Mouse (Mus musculus) midbrain, embryonic 11.5 days (tissue): ENCODE measurements around the gene Rras2. TPM values are rescaled to one million over a fixed set of nuclear protein-coding genes. Genes with fewer than 3 reads are reported as not detected.
A peak's percentile ranks its signal among the peaks of the same experiment; 100 is the strongest.

Experiments
- ATAC-seq: fragments of 200-750 bp; cut with Nextera tagmentation; 2 replicates; pipeline ENCODE4 v1.8.0; 2017; ENCODE audit warnings: moderate TSS enrichment, moderate library complexity; ENCODE audit not compliant: low FRiP score
- DNase-seq: peaks from one replicate; pipeline ENCODE4 v3.0.0; 2015; ENCODE audit warnings: low spot score; ENCODE audit errors: missing footprints
- H3K27ac ChIP-seq: fragments of 300-500 bp; sonication (generic); 2 replicates; pipeline ENCODE4 v1.5.1; 2014; ENCODE audit warnings: low read depth, low read length
- H3K27me3 ChIP-seq: fragments of 300-500 bp; sonication (generic); 2 replicates; pipeline ENCODE4 v1.6.1; 2014; ENCODE audit warnings: mild to moderate bottlenecking, low read length, moderate library complexity, mixed read lengths; ENCODE audit not compliant: control insufficient read depth, insufficient read depth
- H3K36me3 ChIP-seq: fragments of 300-500 bp; sonication (generic); 2 replicates; pipeline ENCODE4 v1.6.1; 2014; ENCODE audit warnings: mild to moderate bottlenecking, low read length, moderate library complexity, mixed read lengths; ENCODE audit not compliant: control insufficient read depth, insufficient read depth
- H3K4me1 ChIP-seq: fragments of 300-500 bp; sonication (generic); 2 replicates; pipeline ENCODE4 v1.6.1; 2014; ENCODE audit warnings: low read length; ENCODE audit not compliant: control insufficient read depth, insufficient read depth
- H3K4me2 ChIP-seq: fragments of 300-500 bp; sonication (generic); 2 replicates; pipeline ENCODE4 v1.6.1; 2014; ENCODE audit warnings: mild to moderate bottlenecking, moderate library complexity
- H3K4me3 ChIP-seq: fragments of 300-500 bp; sonication (generic); 2 replicates; pipeline ENCODE4 v1.5.1; 2014; ENCODE audit warnings: low read depth, low read length
- H3K9ac ChIP-seq: fragments of 300-500 bp; sonication (generic); 2 replicates; pipeline ENCODE4 v1.6.1; 2014; ENCODE audit warnings: low read length
- H3K9me3 ChIP-seq: fragments of 300-500 bp; sonication (generic); 2 replicates; pipeline ENCODE4 v1.6.1; 2016; ENCODE audit warnings: low read length; ENCODE audit not compliant: control insufficient read depth
- whole genome bisulfite sequencing: fragments of 180-500 bp; shearing (Covaris S2); extraction: QIAGEN DNeasy Blood & Tissue Kit; methylation state at CpG from one replicate; pipeline ENCODE4 v1.1.7; 2014; 5-methylcytosine and 5-hydroxymethylcytosine counted together
- polyA plus RNA-seq: library from polyadenylated mRNA; unstranded; fragments of >200 nt; fragmentation: Nextera tagmentation; extraction: Ambion mirVana; gene quantifications from 2 replicates; pipeline ENCODE4 v1.2.1, GENCODE M21; 2014

Gene Rras2
- 26.7 and 30.7 TPM in 2 replicates for polyA plus RNA-seq

GRCm38 (mm10) chr7:114117444-114117905 lies at the start of gene Rras2:
Rras2 (minus strand) TSS chr7:114117781.
- no peaks in the 10 kb centered on the region for H3K9me3 ChIP-seq
- ATAC-seq: peak; percentile 99
- peaks cover 7% of the 10 kb centered on the region for H3K4me1 ChIP-seq
- peak within 1 kb of the TSS; percentile 79 for H3K4me2 ChIP-seq
- H3K27ac ChIP-seq: peak within 1 kb of the TSS; percentile 91
- peak; percentile 98 for DNase-seq
- no peaks in the 10 kb centered on the region for H3K36me3 ChIP-seq
- H3K27me3 ChIP-seq: peaks cover 2% of the 10 kb centered on the region; the same call in 1 of the 2 replicates
- H3K4me3 ChIP-seq: peak within 1 kb of the TSS; percentile 82
- H3K9ac ChIP-seq: peak within 1 kb of the TSS; percentile 65
- under 1% methylated on average over 55 of the region's 55 CpGs for WGBS

DNA sequence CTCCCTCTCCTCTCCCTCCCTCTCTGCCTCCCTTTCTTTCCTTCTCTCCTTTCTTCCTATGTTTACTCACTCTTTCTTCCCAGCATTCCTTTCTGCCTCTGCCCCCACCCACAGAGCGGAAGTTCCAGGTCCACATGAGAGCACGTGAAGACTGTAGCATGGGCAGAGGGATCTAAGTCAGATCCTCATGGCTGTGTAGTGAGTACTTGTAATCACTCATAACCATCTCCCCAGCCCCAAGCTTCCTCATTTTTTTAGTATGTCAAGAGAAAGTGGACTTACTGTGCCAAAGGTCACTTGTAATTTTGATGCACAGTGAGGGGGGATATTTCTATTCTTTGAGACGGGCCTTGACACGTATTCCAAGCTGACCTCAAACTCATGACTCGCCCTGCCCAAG lies 45.4 kb upstream of the Rras2 start:
- Histone ChIP-seq H3K27me3 (no peaks in the 10 kb centered on the region), H3K4me3 (no peak overlapping the region), H3K36me3 (no peaks in the 10 kb centered on the region), H3K9me3 (no peaks in the 10 kb centered on the region), H3K9ac (no peak overlapping the region), H3K4me1 (no peaks in the 10 kb centered on the region), H3K27ac (no peak overlapping the region), H3K4me2 (no peak overlapping the region)
- DNase-seq: no peak
- ATAC-seq: no peak
- 94% methylated on average over 5 of the region's 5 CpGs for WGBS

DNA sequence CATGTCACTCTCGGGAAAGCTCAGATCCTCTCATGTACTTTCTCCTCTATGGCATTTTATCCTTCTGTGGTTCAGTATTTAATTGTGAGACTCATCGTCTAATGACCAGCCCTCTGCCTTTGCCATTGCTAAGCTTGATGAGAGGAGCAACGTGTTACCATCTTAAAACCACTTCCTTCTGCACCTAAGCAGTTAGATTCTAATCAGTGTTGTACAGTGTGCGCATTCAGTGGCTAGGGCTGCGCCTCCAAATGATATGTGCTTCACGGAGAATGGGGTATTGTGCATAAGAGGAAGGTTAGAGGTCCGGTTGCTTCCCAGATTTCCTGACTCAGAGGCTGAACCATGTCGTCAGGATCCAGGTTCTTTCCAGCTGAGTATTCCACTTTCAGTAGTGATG lies 43.5 kb upstream of the Rras2 start:
- Histone ChIP-seq H3K4me1 (no peaks in the 10 kb centered on the region), H3K36me3 (no peaks in the 10 kb centered on the region), H3K27me3 (no peaks in the 10 kb centered on the region), H3K4me3 (no peak overlapping the region), H3K4me2 (no peak overlapping the region), H3K27ac (no peak overlapping the region), H3K9ac (no peak overlapping the region), H3K9me3 (no peaks in the 10 kb centered on the region)
- 87% methylated on average over 8 of the region's 8 CpGs for WGBS
- ATAC-seq: no peak
- no peak for DNase-seq

- ATAC-seq: no peak
- no peak overlapping the region for H3K4me2 ChIP-seq
- H3K4me3 ChIP-seq: no peak overlapping the region
- no peak for DNase-seq
- H3K9ac ChIP-seq: no peak overlapping the region
- H3K27ac ChIP-seq: no peak overlapping the region
- H3K27me3 ChIP-seq: no peaks in the 10 kb centered on the region
- no peaks in the 10 kb centered on the region for H3K9me3 ChIP-seq
- 85% methylated on average over 12 of the region's 12 CpGs for WGBS
- H3K4me1 ChIP-seq: no peaks in the 10 kb centered on the region
- no peaks in the 10 kb centered on the region for H3K36me3 ChIP-seq
Measured at GRCm38 (mm10) chr7:114157716-114158278, 40.2 kb upstream of the Rras2 start.

DNA sequence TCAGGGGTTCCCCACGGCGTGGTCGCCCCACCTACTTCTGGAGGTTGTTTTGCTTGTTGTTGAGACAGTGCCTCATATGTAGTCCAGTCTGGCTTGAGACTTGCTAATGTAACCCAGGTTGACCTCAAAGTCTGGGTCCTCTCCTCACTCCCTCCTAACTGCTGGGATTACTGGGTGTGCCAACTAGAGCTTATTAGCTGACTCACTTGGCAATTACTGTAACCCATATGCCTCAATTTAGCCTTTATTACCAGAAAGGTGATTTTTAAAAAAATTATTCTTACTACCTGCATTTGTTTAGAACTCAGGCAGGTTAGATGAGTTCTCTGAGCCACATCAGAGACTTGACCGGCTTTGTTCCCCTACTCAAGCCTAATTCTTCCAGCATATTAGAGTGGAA lies 38.8 kb upstream of the Rras2 start:
- Histone ChIP-seq H3K27ac (no peak overlapping the region), H3K36me3 (no peaks in the 10 kb centered on the region)
- no peak for ATAC-seq

GRCm38 (mm10) chr7:114155053-114155865 lies 37.7 kb upstream of the Rras2 start:
- Histone ChIP-seq H3K4me3 (no peak overlapping the region), H3K27me3 (no peaks in the 10 kb centered on the region), H3K9me3 (no peaks in the 10 kb centered on the region; the same call in 1 of the 2 replicates), H3K9ac (no peak overlapping the region), H3K4me2 (no peak overlapping the region), H3K36me3 (no peaks in the 10 kb centered on the region), H3K4me1 (peaks cover 2% of the 10 kb centered on the region; the same call in 1 of the 2 replicates), H3K27ac (no peak overlapping the region)
- DNase-seq (no peak), ATAC-seq (no peak)
- WGBS: 79% methylated on average over 5 of the region's 5 CpGs

More for the DNA sequence above, 38.8 kb upstream of the Rras2 start:
- H3K4me3 ChIP-seq: no peak overlapping the region
- H3K4me1 ChIP-seq: peaks cover 2% of the 10 kb centered on the region; the same call in 1 of the 2 replicates
- H3K9me3 ChIP-seq: no peaks in the 10 kb centered on the region
- H3K9ac ChIP-seq: no peak overlapping the region
- H3K27me3 ChIP-seq: no peaks in the 10 kb centered on the region
- 94% methylated on average over 4 of the region's 4 CpGs for WGBS
- no peak for DNase-seq
- no peak overlapping the region for H3K4me2 ChIP-seq

DNA sequence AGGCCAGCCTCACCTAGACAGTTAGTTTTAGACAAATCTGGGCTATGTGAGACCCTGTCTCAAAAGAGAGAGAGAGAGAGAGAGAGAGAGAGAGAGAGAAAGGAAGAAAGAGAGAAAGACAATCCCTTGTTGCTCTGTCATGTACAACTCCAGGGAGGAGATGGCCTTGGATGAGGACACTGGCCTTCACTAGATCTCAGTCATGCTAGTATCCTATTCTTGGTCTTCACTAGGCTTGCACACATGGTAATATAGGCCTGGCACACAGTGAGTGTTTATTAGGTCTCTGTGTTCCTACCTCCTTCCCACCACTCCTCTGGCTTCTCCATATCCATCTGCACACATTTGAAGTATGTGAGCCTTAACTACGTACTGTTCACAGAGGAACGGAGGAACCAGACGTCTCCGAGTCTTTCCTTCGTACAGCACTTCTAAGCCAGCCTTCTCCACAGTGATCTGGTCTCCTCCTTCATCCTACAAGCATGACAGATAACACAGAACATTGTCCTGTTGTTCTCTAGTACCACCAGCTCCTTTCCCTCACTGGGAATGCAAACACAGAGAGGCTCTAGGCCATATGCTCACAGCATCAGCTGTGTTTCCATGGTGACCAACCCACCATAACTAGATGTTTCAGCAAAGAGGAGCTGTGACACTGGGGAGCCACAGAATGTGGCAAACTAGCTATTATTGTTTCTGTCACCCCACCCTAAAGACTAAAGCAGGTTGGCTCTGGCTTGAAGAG lies 33.6 kb upstream of the Rras2 start:
- Histone ChIP-seq H3K9ac (no peak overlapping the region), H3K36me3 (no peaks in the 10 kb centered on the region), H3K27ac (no peak overlapping the region), H3K9me3 (no peaks in the 10 kb centered on the region; the same call in 1 of the 2 replicates), H3K27me3 (no peaks in the 10 kb centered on the region), H3K4me3 (no peak overlapping the region), H3K4me2 (no peak overlapping the region), H3K4me1 (peaks cover 2% of the 10 kb centered on the region; the same call in 1 of the 2 replicates)
- peak; percentile 85 for DNase-seq
- 93% methylated on average over 5 of the region's 5 CpGs for WGBS
- ATAC-seq: no peak

GRCm38 (mm10) chr7:114149564-114149963 lies 32.0 kb upstream of the Rras2 start:
- Histone ChIP-seq H3K9ac (no peak overlapping the region), H3K27me3 (no peaks in the 10 kb centered on the region), H3K9me3 (no peaks in the 10 kb centered on the region; the same call in 1 of the 2 replicates), H3K4me3 (no peak overlapping the region), H3K36me3 (no peaks in the 10 kb centered on the region), H3K4me1 (peaks cover 2% of the 10 kb centered on the region; the same call in 1 of the 2 replicates), H3K4me2 (no peak overlapping the region), H3K27ac (no peak overlapping the region)
- WGBS: 92% methylated on average over 6 of the region's 6 CpGs
- DNase-seq: peak; percentile 37
- no peak for ATAC-seq
